Mouse (Mus musculus) limb, embryonic 12.5 days (tissue): ENCODE data around the gene Chmp6. TPM values are rescaled to one million over a fixed set of nuclear protein-coding genes. Genes with fewer than 3 reads are reported as not detected.

Experiments used
- ATAC-seq: fragments of 200-750 bp; cut with Nextera tagmentation; 2 replicates; pipeline ENCODE4 v1.8.0; 2017; ENCODE audit warnings: low read depth, moderate TSS enrichment; ENCODE audit not compliant: insufficient number of reproducible peaks, insufficient read depth, low FRiP score, low TSS enrichment
- H3K27ac ChIP-seq: fragments of 300-500 bp; sonication (generic); 2 replicates; pipeline ENCODE4 v1.5.1; 2016; ENCODE audit warnings: mild to moderate bottlenecking, moderate library complexity
- H3K27me3 ChIP-seq: fragments of 300-500 bp; sonication (generic); 2 replicates; pipeline ENCODE4 v1.6.1; 2016; ENCODE audit warnings: mild to moderate bottlenecking, moderate library complexity
- H3K36me3 ChIP-seq: fragments of 300-500 bp; sonication (generic); 2 replicates; pipeline ENCODE4 v1.6.1; 2016; ENCODE audit warnings: mild to moderate bottlenecking, moderate library complexity
- H3K4me1 ChIP-seq: fragments of 300-500 bp; sonication (generic); replicated peaks from 2 replicates; pipeline ENCODE4 v1.6.1; 2016
- H3K4me2 ChIP-seq: fragments of 300-500 bp; sonication (generic); 2 replicates; pipeline ENCODE4 v1.6.1; 2016; ENCODE audit warnings: mild to moderate bottlenecking, moderate library complexity
- H3K4me3 ChIP-seq: fragments of 300-500 bp; sonication (generic); replicated peaks from 2 replicates; pipeline ENCODE4 v1.5.1; 2016; ENCODE audit warnings: mild to moderate bottlenecking
- H3K9ac ChIP-seq: fragments of 300-500 bp; sonication (generic); replicated peaks from 2 replicates; pipeline ENCODE4 v1.6.1; 2016; ENCODE audit warnings: mild to moderate bottlenecking, moderate library complexity
- H3K9me3 ChIP-seq: fragments of 300-500 bp; sonication (generic); 2 replicates; pipeline ENCODE4 v1.6.1; 2016; ENCODE audit warnings: mild to moderate bottlenecking, moderate library complexity
- WGBS: fragments of 180-500 bp; shearing (Covaris S2); methylation state at CpG from one replicate; pipeline ENCODE4 v1.1.7; 2016; 5-methylcytosine and 5-hydroxymethylcytosine counted together
- polyA plus RNA-seq: library from polyadenylated mRNA; unstranded; fragments of >200 nt; fragmentation: Nextera tagmentation; extraction: Ambion mirVana; gene quantifications from 2 replicates; pipeline ENCODE4 v1.2.1, GENCODE M21; 2016

The Chmp6 gene
- polyA plus RNA-seq, 1 experiment from 2014 or later: 115 TPM

DNA sequence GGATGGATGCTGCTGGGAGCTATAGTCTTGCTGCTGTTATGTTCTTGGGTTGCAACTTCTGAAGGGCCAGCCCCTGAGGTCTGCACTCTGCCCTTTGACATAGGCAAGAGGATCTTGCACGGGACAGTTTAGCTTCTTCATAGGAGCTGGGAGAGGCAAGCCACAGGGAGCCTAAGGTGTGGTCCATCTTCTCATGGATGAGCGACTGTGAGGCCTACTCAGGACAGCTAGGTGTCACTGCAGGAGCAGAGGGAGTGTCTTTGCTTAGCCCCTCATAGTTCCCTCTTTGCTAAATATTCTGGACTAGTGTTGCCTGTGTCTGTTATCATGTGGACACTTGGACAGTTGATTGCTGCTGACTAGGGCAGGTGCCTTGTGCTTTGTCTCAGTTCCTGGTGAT is 34.7 kb downstream of the Chmp6 start:
- ATAC-seq: no peak
- H3K36me3 ChIP-seq: no peaks in the 10 kb centered on the region
- no peak overlapping the region for H3K4me3 ChIP-seq
- no peaks in the 10 kb centered on the region for H3K9me3 ChIP-seq
- no peak overlapping the region for H3K9ac ChIP-seq
- H3K27me3 ChIP-seq: no peaks in the 10 kb centered on the region; the same call in 1 of the 2 replicates
- H3K27ac ChIP-seq: no peak overlapping the region
- peaks cover 18% of the 10 kb centered on the region for H3K4me1 ChIP-seq
- 53% methylated on average over 2 of the region's 2 CpGs for WGBS
- no peak overlapping the region for H3K4me2 ChIP-seq

DNA sequence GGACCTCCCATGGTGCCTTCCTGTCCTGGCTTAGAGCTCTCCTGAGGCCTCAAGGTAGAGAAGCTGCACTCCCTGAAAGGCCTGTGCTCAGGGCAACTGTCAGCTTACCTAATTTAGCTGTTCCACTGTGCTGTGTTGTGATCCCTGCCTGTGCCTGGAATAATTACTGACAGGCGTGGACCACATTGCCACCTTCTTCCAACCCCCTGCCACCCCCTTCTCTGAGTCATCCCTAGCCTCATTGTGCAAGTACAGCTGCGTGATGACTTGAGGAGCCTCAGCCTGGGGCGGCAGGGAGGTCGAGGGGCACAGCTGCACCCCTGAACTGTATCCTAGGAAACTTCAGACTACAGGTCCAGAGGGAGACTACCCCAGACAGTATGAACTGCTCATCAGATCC is 35.1 kb downstream of the Chmp6 start:
- H3K9ac ChIP-seq: no peak overlapping the region
- WGBS: 61% methylated on average over 4 of the region's 4 CpGs
- H3K27me3 ChIP-seq: no peaks in the 10 kb centered on the region; the same call in 1 of the 2 replicates
- ATAC-seq: no peak
- H3K4me2 ChIP-seq: no peak overlapping the region
- no peak overlapping the region for H3K4me3 ChIP-seq
- no peaks in the 10 kb centered on the region for H3K9me3 ChIP-seq
- no peaks in the 10 kb centered on the region for H3K36me3 ChIP-seq
- H3K4me1 ChIP-seq: peaks cover 16% of the 10 kb centered on the region
- no peak overlapping the region for H3K27ac ChIP-seq

DNA sequence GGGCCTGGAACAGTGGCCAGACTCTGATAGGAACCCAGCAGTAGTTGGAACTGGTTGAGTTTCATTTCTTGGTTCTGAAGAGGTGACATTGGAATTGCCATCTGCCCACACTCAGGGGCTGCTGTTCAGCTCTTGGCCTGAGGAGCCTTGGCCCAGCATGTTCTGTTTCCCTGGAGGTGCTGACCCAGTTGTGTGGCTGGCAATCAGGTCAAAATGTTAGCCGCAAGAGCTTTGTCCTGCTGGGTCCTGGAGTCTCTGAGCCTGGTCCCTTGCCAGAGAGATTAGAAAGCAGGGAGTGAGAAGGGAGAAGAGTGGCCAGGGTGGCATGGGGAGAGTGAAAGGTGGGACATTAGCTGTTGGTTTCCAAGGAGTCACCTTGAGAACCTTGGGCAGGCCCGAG is 35.6 kb downstream of the Chmp6 start:
- Histone ChIP-seq H3K27me3 (no peaks in the 10 kb centered on the region; the same call in 1 of the 2 replicates), H3K4me3 (no peak overlapping the region), H3K9me3 (no peaks in the 10 kb centered on the region), H3K27ac (no peak overlapping the region), H3K36me3 (no peaks in the 10 kb centered on the region), H3K4me1 (peaks cover 14% of the 10 kb centered on the region), H3K4me2 (no peak overlapping the region), H3K9ac (no peak overlapping the region)
- no peak for ATAC-seq
- 89% methylated on average over 2 of the region's 2 CpGs for WGBS

DNA sequence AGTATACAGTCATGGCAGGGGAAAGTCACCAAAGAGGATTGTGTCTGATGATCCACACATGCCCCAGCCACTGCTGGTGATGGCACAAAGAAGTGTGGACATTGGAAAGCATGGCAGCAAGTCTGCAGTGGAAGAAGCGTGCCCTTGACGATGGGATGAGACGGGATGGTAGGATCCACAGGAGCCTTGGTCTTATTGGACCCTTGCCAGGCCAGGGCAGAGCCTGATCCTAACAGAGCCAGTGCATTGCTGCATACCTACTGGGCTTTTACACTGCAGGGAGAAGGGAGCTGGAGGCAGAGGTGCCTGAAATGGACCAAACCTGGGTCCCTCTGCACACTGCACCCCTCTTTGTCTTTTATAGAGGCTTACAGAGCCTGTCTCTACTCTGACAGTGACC is 37.3 kb downstream of the Chmp6 start:
- no peaks in the 10 kb centered on the region for H3K27me3 ChIP-seq

DNA sequence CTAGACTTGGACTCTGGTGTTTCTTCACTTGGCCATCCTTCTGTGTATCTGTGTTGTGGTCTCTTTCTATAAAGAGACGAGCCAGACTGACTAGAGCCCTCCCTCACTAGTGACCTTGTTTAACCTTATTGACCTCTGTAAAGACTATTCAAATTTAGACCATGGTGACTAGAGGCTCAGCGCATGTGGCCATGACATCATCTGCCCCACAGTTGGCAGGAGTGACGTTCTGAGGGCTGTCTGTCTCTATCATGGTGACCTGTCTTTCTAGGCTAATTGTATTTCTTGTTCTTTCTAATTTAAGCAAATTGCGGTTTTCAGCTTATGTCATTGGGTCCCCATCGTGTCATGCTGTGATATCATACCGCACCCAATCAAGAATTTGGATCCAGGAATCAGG is 38.1 kb downstream of the Chmp6 start:
- Histone ChIP-seq H3K4me3 (no peak overlapping the region), H3K9ac (no peak overlapping the region), H3K4me1 (0 out of 2 replicates have a peak, but pooled peaks cover 12% of the 10 kb centered on the region), H3K36me3 (no peaks in the 10 kb centered on the region), H3K4me2 (no peak overlapping the region), H3K9me3 (no peaks in the 10 kb centered on the region), H3K27ac (no peak overlapping the region), H3K27me3 (no peaks in the 10 kb centered on the region)
- no peak for ATAC-seq
- WGBS: 88% methylated on average over 6 of the region's 6 CpGs

More for the DNA sequence above, 37.3 kb downstream of the Chmp6 start:
- no peaks in the 10 kb centered on the region for H3K36me3 ChIP-seq
- H3K27ac ChIP-seq: no peak overlapping the region
- H3K4me1 ChIP-seq: 0 out of 2 replicates have a peak, but pooled peaks cover 4% of the 10 kb centered on the region
- H3K4me2 ChIP-seq: no peak overlapping the region
- ATAC-seq: no peak
- no peaks in the 10 kb centered on the region for H3K9me3 ChIP-seq
- H3K9ac ChIP-seq: no peak overlapping the region
- H3K4me3 ChIP-seq: no peak overlapping the region
- WGBS: 96% methylated on average over 3 of the region's 3 CpGs

DNA sequence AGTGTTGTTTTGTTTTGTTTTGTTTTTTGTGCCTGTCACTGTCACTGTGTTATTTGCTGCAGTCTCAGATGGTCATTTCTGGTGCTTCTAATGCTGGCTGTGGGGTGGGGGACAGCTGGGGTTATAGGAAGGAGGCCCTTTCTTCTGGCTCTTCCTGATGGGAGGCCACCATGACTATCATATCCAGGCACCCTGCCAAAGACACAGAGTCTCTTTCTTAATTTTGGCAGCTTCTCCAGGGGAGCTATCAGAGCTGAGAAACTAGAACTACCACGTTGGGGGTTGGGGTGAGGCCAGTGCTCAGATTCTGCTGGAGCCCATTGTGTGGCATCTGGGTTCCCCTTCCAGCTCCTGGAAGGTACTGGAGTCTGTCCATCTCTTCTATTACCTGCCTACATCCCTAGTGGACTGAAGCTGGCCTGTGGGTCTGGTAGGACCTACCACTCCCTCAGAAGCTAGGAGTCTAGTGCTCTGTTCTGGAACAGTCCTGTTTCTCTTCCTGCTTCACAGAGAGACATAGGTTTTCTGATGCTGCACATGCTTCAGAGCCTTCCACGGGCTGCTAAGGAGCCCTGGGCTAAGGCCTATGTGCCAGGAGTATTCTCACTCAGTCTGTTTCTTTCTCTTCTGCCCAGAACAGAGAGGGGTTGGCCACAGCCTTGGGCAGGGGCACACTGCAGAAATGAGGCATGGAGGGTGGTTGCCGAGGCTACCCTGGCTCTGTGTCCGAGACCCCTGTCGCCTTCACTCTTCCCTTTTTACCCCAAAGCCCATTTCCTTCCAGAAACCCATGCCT is 39.4 kb downstream of the Chmp6 start:
- H3K27ac ChIP-seq: no peak overlapping the region
- no peak overlapping the region for H3K4me2 ChIP-seq

DNA sequence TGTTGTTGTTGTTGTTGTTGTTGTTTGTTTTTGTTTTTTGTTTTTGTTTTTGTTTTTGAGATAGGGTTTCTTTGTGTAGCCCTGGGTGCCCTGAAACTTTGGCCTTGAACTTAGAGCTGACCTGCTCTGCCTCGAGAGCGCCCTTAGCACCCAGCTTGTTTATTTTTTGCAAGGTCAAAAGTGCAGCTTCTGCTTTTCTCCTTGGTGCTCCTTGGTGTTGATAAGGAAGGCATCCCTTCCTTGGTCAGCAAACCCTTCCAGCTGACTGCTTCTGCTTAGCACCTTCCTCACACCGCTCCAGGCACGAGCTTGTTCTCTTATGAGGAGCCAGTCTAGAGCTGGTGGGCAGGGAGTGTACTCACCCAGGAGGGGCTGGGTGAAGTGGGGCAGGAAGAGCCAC is 41.0 kb downstream of the Chmp6 start:
- H3K9ac ChIP-seq: no peak overlapping the region
- H3K4me3 ChIP-seq: no peak overlapping the region
- H3K4me2 ChIP-seq: no peak overlapping the region
- peaks cover 10% of the 10 kb centered on the region for H3K36me3 ChIP-seq
- H3K9me3 ChIP-seq: no peaks in the 10 kb centered on the region
- H3K27me3 ChIP-seq: no peaks in the 10 kb centered on the region
- no peak overlapping the region for H3K27ac ChIP-seq
- WGBS: 67% methylated on average over 4 of the region's 4 CpGs
- ATAC-seq: no peak
- peaks cover 23% of the 10 kb centered on the region for H3K4me1 ChIP-seq

More for the DNA sequence above, 39.4 kb downstream of the Chmp6 start:
- H3K9me3 ChIP-seq: no peaks in the 10 kb centered on the region
- no peak for ATAC-seq
- H3K9ac ChIP-seq: no peak overlapping the region
- peaks cover 2% of the 10 kb centered on the region; the same call in 1 of the 2 replicates for H3K36me3 ChIP-seq
- no peak overlapping the region for H3K4me3 ChIP-seq
- no peaks in the 10 kb centered on the region for H3K27me3 ChIP-seq
- WGBS: 76% methylated on average over 5 of the region's 5 CpGs
- peaks cover 18% of the 10 kb centered on the region for H3K4me1 ChIP-seq

DNA sequence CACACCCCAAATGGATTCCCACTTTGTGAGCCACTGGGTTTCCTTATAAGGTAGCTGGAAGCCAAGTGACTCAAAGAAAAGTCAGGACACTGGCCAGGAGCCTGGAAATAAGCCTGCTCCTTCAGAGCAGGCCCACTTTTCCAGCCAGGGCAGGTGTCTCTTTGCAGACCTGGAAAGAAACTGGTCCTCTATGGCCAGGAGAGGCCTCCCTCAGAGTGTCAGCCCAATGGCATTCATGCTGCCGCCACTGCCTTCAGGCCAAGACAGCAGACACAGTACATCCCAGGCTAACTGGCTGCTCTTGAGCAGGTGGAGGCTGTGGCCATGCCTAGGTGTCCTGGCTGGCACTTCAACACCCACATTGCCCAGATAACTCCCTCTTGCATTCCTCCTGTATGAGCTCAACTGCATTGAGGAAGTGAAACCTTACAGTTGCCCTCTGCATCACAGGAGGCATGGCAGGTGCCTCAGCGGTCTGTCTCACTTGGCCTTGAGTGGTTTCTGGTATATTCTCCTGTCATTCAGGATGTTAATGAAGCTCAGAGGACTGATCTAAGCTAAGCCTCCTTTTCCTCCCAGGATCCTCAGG is 41.6 kb downstream of the Chmp6 start:
- H3K36me3 ChIP-seq: peaks cover 10% of the 10 kb centered on the region
- H3K9me3 ChIP-seq: no peaks in the 10 kb centered on the region
- 76% methylated on average over 2 of the region's 2 CpGs for WGBS
- H3K27me3 ChIP-seq: no peaks in the 10 kb centered on the region
- no peak overlapping the region for H3K4me3 ChIP-seq
- ATAC-seq: no peak
- H3K9ac ChIP-seq: no peak overlapping the region
- no peak overlapping the region for H3K27ac ChIP-seq
- peaks cover 23% of the 10 kb centered on the region for H3K4me1 ChIP-seq
- H3K4me2 ChIP-seq: no peak overlapping the region

DNA sequence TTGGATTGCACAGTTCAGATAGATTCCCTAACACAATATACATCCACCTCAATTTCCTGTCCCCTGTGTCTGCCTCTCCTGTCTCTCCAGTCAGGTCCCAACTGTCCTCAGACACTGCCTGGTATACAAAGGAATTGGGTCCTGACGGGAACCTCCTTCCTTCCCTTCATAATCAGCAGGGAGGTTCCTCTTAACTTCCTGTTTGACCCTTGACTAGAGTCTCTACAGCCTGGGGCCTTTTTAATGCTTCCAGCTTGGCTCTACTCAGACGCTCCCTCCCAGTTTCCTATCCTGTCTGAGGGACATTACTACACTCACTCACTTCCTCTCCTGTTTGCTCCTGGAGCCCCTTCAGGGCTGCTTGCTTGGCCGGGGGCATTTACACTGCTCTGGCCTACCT is 42.2 kb downstream of the Chmp6 start:
- no peak overlapping the region for H3K9ac ChIP-seq
- no peak overlapping the region for H3K4me2 ChIP-seq
- 40% methylated on average over 3 of the region's 3 CpGs for WGBS
- no peak overlapping the region for H3K27ac ChIP-seq
- no peaks in the 10 kb centered on the region for H3K27me3 ChIP-seq
- no peak for ATAC-seq
- peaks cover 23% of the 10 kb centered on the region for H3K4me1 ChIP-seq
- peaks cover 15% of the 10 kb centered on the region for H3K36me3 ChIP-seq
- H3K9me3 ChIP-seq: no peaks in the 10 kb centered on the region
- no peak overlapping the region for H3K4me3 ChIP-seq

DNA sequence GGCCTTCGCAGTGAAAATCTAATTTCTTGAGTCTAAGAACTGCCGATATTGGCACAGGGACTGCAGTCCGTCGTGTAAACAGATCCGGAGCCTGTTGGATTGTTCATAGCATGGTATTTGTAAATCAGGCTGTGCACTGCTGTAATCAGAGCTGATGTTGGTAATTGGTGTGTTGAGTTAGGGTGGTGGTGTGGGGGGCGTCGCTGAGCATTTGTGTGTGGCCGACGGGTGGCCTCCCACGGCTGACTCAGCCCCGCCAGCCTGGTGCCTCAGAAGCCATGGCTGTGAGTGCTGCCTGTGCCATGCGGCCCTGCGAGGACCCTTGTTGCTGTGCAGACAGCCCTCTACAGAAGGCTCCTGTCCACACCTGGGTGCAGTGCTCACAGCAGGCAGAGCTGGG is 43.3 kb downstream of the Chmp6 start:
- no peak overlapping the region for H3K27ac ChIP-seq
- H3K4me2 ChIP-seq: no peak overlapping the region
- no peaks in the 10 kb centered on the region for H3K27me3 ChIP-seq
- peaks cover 23% of the 10 kb centered on the region for H3K4me1 ChIP-seq
- peaks cover 20% of the 10 kb centered on the region for H3K36me3 ChIP-seq
- H3K9ac ChIP-seq: no peak overlapping the region
- 81% methylated on average over 13 of the region's 13 CpGs for WGBS
- no peak for ATAC-seq
- H3K4me3 ChIP-seq: no peak overlapping the region
- H3K9me3 ChIP-seq: no peaks in the 10 kb centered on the region

DNA sequence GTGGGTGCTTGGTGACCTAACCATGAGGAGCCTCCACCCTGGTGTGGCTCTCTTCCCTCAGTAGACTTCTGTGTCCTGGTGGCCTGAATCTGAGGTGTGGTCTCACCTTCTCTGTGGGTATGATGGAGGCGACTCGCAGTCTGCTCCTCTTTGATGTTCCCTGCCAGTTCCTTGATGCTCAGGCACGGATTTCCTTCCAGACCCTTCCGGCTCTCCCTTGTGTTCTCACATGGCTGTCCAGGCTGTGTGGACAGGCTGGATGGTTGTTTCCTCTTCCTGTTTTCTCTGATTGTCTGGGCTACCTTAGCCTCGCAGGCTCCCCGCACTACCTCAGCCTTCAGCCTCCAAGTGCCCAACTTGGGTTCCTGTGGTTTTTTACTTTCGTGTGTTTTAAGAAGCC is 45.6 kb downstream of the Chmp6 start:
- Histone ChIP-seq H3K27me3 (no peaks in the 10 kb centered on the region), H3K4me3 (no peak overlapping the region), H3K27ac (no peak overlapping the region), H3K4me1 (peaks cover 20% of the 10 kb centered on the region), H3K36me3 (peaks cover 25% of the 10 kb centered on the region), H3K4me2 (no peak overlapping the region), H3K9ac (no peak overlapping the region), H3K9me3 (no peaks in the 10 kb centered on the region)
- no peak for ATAC-seq
- WGBS: 76% methylated on average over 7 of the region's 7 CpGs
